Mouse (Mus musculus): Measurements from ENCODE around the gene Faxc. TPM values are rescaled to one million over a fixed set of nuclear protein-coding genes. Genes with fewer than 3 reads are reported as not detected.

The Faxc gene
- polyA plus RNA-seq, 1 experiment: 0.76 TPM

- whole genome bisulfite sequencing: 38% methylated on average over 2 of the region's 2 CpGs
- TF ChIP-seq POLR2A (IDR thresholded peaks at IDR 0.05; ENCODE audit: borderline replicate concordance, extremely low read depth, low read depth, low read length) (no peak), CTCF (IDR thresholded peaks at IDR 0.05; ENCODE audit: insufficient read depth, low read length) (no peak)
- H3K4me1 ChIP-seq (ENCODE audit: control insufficient read depth, insufficient read depth, low read length): no peaks in the 10 kb centered on the region
These were observed 21.1 kb downstream of the Faxc start for GRCm38 (mm10) chr4:21952255-21952654.

DNA sequence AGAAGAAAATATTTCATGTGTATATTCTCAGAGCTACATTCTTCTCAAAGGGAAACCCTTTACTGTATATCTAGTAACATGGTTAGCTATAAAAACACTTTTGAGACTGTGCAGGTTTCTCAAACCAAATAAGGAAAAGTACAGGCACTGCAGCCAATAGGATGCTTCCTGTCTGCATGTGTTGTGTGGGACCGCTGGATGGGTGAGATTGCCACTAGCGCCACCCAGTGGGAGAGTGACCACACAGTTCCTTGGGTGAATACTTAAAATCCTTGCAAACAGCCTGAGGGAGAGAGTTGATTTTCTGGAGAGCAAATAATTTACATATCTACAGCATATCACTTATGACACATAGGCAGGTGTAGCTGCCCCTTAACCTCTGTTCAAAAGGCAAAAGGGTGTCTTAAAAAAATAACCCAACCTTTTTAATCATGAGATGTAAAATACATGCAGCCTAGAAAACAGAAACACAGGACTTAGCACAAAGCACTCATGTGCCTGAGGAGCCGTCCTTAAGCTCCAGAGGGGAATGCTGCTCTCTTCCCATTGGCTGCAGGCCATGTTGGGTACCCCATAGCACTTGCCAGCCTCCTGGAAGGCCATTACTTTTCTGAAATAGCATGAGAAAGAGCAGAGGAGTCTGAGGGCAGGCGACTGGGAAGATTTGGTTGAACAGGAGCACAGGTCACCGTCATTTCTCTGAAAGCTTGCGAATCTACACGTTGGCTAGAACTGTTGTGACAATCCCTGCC lies 26.6 kb downstream of the Faxc start:
- TF ChIP-seq CTCF (IDR thresholded peaks at IDR 0.05; ENCODE audit: insufficient read depth, low read length): peak; percentile 61
- TF ChIP-seq POLR2A (IDR thresholded peaks at IDR 0.05; ENCODE audit: borderline replicate concordance, extremely low read depth, low read depth, low read length): no peak
- no peak overlapping the region for H3K4me3 ChIP-seq (replicated peaks; ENCODE audit: extremely low read depth, low read depth, low read length)
- no peaks in the 10 kb centered on the region for H3K4me1 ChIP-seq (ENCODE audit: control insufficient read depth, insufficient read depth, low read length)
- DNase-seq: peak; percentile 8
- 63% methylated on average over 7 of the region's 7 CpGs for WGBS

More at GRCm38 (mm10) chr4:21952255-21952654, 21.1 kb downstream of the Faxc start:
- H3K4me3 ChIP-seq (replicated peaks; ENCODE audit: extremely low read depth, low read depth, low read length): no peak overlapping the region
- DNase-seq: no peak

DNA sequence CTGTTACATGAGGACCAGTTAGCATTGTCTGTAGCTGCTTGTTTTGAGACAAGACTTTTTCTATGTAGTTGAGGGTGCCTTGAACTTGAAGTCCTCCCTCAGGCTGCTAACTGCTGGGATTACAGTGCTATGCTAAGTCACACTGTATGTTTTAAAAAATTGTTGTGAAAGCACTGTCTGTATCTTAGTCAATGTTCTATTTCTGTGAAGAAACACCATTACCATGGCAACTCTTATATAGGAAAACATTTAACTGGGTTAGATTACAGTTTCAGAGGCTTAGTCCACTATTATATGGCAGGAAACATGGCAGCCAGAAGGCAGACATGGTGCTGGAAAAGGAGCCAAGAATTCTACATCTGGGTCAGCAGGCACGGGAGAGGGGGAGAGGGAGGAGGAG lies 40.8 kb downstream of the Faxc start:
- H3K4me3 ChIP-seq (replicated peaks; ENCODE audit: extremely low read depth, low read depth, low read length): no peak overlapping the region
- no peaks in the 10 kb centered on the region for H3K4me1 ChIP-seq (ENCODE audit: control insufficient read depth, insufficient read depth, low read length)
- 43% methylated on average over 1 of the region's 1 CpGs for WGBS
- no peak for DNase-seq
- TF ChIP-seq POLR2A (IDR thresholded peaks at IDR 0.05; ENCODE audit: borderline replicate concordance, extremely low read depth, low read depth, low read length) (no peak), CTCF (IDR thresholded peaks at IDR 0.05; ENCODE audit: insufficient read depth, low read length) (no peak)

- H3K4me1 ChIP-seq (ENCODE audit: control insufficient read depth, insufficient read depth, low read length): no peaks in the 10 kb centered on the region
- no peak for DNase-seq
- H3K4me3 ChIP-seq (replicated peaks; ENCODE audit: extremely low read depth, low read depth, low read length): no peak overlapping the region
- WGBS: 24% methylated on average over 3 of the region's 3 CpGs
- TF ChIP-seq POLR2A (IDR thresholded peaks at IDR 0.05; ENCODE audit: borderline replicate concordance, extremely low read depth, low read depth, low read length) (no peak), CTCF (IDR thresholded peaks at IDR 0.05; ENCODE audit: insufficient read depth, low read length) (no peak)
These were observed 43.0 kb downstream of the Faxc start for GRCm38 (mm10) chr4:21974126-21974525.

DNA sequence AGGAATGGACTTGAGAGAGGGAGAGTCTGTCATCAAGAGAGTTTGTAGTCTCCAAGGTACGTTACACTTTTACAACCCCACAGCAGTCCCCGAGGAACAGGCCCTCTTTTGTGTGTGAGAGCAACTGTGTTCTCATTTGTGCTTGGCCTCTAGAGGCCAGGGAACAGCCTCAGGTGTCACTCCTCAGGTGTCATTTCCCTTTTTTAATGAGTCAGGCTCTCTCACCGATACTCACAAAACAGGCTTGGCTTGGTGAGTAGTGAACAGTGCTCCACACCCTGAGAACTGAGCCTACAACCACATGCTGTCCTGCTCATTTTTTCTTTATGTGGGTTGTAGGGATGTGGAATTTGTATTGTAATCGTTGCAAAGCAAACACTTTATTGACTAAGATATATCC lies 49.3 kb downstream of the Faxc start:
- WGBS: 72% methylated on average over 4 of the region's 4 CpGs
- Histone ChIP-seq H3K4me3 (replicated peaks; ENCODE audit: extremely low read depth, low read depth, low read length) (no peak overlapping the region), H3K4me1 (ENCODE audit: control insufficient read depth, insufficient read depth, low read length) (no peaks in the 10 kb centered on the region)
- no peak for DNase-seq
- TF ChIP-seq POLR2A (IDR thresholded peaks at IDR 0.05; ENCODE audit: borderline replicate concordance, extremely low read depth, low read depth, low read length) (no peak), CTCF (IDR thresholded peaks at IDR 0.05; ENCODE audit: insufficient read depth, low read length) (no peak)

GRCm38 (mm10) chr4:21982449-21982848 lies 51.3 kb downstream of the Faxc start:
- no peak for DNase-seq
- H3K4me1 ChIP-seq (ENCODE audit: control insufficient read depth, insufficient read depth, low read length): no peaks in the 10 kb centered on the region
- no peak overlapping the region for H3K4me3 ChIP-seq (replicated peaks; ENCODE audit: extremely low read depth, low read depth, low read length)
- TF ChIP-seq POLR2A (IDR thresholded peaks at IDR 0.05; ENCODE audit: borderline replicate concordance, extremely low read depth, low read depth, low read length) (no peak), CTCF (IDR thresholded peaks at IDR 0.05; ENCODE audit: insufficient read depth, low read length) (no peak)
- WGBS: 95% methylated on average over 9 of the region's 9 CpGs

DNA sequence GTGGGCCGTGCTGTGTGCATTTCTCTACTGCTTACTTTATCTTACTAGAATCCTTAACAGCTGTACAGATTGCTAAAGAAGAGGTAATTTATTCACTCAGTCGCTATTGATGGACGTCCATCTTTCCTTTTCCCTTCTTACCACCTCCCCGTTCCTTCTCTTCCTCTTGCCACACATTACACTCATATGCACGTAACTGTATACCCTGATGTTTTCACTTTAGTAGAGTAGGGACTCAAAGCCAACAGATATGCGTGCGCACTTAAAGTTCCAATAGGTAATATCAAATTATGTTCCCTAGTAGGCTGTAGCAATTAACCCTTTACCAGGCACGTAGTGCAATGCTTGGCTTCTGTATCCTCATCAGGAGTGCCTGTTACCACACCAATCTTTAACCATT lies 55.7 kb downstream of the Faxc start:
- Histone ChIP-seq H3K4me3 (replicated peaks; ENCODE audit: extremely low read depth, low read depth, low read length) (no peak overlapping the region), H3K4me1 (ENCODE audit: control insufficient read depth, insufficient read depth, low read length) (no peaks in the 10 kb centered on the region)
- no peak for DNase-seq
- TF ChIP-seq POLR2A (IDR thresholded peaks at IDR 0.05; ENCODE audit: borderline replicate concordance, extremely low read depth, low read depth, low read length) (no peak), CTCF (IDR thresholded peaks at IDR 0.05; ENCODE audit: insufficient read depth, low read length) (no peak)
- WGBS: 83% methylated on average over 8 of the region's 8 CpGs

DNA sequence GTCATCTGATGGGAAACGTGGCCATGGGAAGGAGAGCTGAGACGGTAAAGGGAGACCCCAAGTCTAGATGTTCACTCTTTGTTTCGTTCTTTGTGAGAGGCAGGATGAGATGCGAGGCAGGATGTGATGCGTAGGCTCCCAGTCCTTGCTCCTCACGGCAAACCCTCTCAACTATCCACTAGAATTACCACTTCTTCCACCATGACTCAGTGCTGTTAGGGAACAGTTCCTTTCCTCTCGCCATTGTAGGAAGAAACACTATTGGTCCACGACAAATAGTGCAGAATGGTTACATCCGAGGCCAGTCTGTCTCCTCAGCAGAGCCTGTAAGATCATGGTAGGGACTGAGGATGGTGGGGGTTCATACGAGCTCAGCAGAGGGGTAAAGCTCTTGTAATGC lies 56.3 kb downstream of the Faxc start:
- Histone ChIP-seq H3K4me3 (replicated peaks; ENCODE audit: extremely low read depth, low read depth, low read length) (no peak overlapping the region), H3K4me1 (ENCODE audit: control insufficient read depth, insufficient read depth, low read length) (no peaks in the 10 kb centered on the region)
- no peak for DNase-seq
- 80% methylated on average over 10 of the region's 10 CpGs for WGBS
- no peak for TF ChIP-seq POLR2A (IDR thresholded peaks at IDR 0.05; ENCODE audit: borderline replicate concordance, extremely low read depth, low read depth, low read length)
- TF ChIP-seq CTCF (IDR thresholded peaks at IDR 0.05; ENCODE audit: insufficient read depth, low read length): no peak

- Histone ChIP-seq H3K4me1 (ENCODE audit: control insufficient read depth, insufficient read depth, low read length) (no peaks in the 10 kb centered on the region), H3K4me3 (replicated peaks; ENCODE audit: extremely low read depth, low read depth, low read length) (no peak overlapping the region)
- WGBS: 84% methylated on average over 3 of the region's 3 CpGs
- no peak for TF ChIP-seq POLR2A (IDR thresholded peaks at IDR 0.05; ENCODE audit: borderline replicate concordance, extremely low read depth, low read depth, low read length)
- TF ChIP-seq CTCF (IDR thresholded peaks at IDR 0.05; ENCODE audit: insufficient read depth, low read length): no peak
- DNase-seq: no peak
These were observed 58.5 kb downstream of the Faxc start for GRCm38 (mm10) chr4:21989571-21990091.

Data from lung, adult 2 months (tissue).